Mouse (Mus musculus) adrenal gland, adult 18-20 months (tissue): ENCODE data around the gene Slc12a8. TPM values are rescaled to one million over a fixed set of nuclear protein-coding genes. Genes with fewer than 3 reads are reported as not detected.

ENCODE experiments used
- DNase-seq, 2 experiments: peaks; one replicate each; pipeline ENCODE4 v3.0.0; 2021 to 2022; ENCODE audit warnings: low spot score in 2 of 2
- total RNA-seq, 2 experiments: library from RNA; stranded (reverse); gene quantifications; 1 replicate in 1 of 2; 2 replicates in 1 of 2; pipeline ENCODE4 v1.2.3; 2021

Gene Slc12a8
- total RNA-seq, 2 experiments from 2014 or later = 0.29 to 0.43 TPM

- DNase-seq = no peak
Observed at GRCm38 (mm10) chr16:33687724-33688123, 170.6 kb downstream of the Slc12a8 start.

- no peak for DNase-seq
Observed at GRCm38 (mm10) chr16:33690975-33691747, 174.0 kb downstream of the Slc12a8 start.

GRCm38 (mm10) chr16:33693553-33693952 lies 176.4 kb downstream of the Slc12a8 start:
- no peak for DNase-seq

DNA sequence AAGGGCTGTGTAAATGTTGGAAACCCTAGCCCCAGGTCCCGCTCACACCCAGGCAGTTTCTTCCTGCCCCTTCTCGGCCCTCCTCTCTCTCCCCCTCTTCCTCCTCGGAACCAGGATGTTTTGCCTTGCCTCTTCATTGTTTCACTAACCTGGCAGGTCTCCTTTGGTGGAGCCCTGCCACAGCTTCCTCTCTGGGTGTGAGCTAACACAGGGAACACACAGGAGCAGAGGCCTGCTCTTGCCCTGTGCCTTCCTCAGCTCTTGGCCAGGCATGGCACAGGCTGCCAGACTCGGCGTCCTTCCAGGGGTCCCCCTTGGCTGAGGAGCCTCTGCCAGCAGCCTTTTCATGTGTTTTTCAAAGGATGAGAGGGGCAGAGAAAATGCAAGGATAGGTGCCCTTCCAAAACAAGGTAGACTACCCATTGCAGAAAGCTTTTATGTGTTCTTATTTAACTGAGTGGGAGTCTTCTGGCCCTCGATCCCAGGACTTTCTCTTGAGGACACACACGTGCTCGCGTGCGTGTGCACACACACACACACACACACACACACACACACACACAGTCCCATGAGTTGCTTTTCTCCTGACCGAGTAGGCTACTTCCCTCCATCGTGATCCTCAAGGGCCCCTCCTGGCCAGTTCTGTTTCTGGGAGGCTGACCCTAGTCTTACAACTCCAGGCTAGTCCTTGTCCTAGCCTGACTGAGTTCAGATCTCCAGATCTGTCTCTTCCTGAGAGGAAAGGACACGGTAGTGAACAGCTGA lies 179.9 kb downstream of the Slc12a8 start:
- no peak for DNase-seq

DNA sequence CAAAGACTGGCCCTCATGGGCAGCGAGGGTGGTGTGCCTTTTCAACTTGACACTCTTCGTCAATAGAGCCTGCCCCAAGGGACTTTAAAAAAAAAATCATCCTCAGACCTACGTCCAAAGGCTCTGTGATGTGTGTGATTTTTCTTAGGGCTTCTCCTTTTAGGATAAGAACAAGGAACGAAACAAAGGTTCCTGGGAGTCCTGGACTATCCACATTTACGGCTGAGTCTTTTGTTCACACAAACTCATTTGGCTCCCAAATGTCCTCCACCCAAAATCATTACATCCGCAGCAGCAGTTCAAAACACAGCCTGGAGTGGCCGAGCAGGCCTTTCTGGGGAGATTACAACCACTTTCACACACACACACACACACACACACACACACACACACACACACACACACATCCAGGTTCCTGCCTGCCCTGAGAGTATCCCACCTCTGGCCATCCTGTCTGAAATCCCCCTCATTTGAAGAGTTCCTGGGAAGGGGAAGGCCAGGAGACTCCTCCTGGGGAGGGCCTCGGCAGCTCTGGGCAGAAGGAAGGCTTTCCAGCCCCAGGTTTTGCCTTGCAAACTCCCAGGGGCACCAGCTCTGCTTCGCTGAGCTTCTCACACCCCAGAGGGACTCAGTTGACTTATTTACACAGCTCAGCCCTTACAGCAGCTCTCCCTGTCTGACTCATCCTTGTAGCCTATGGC lies 180.6 kb downstream of the Slc12a8 start:
- no peak for DNase-seq

- no peak for DNase-seq
Observed at GRCm38 (mm10) chr16:33698277-33698790, 181.2 kb downstream of the Slc12a8 start.

GRCm38 (mm10) chr16:33700584-33700983 lies 183.5 kb downstream of the Slc12a8 start:
- no peak for DNase-seq

DNA sequence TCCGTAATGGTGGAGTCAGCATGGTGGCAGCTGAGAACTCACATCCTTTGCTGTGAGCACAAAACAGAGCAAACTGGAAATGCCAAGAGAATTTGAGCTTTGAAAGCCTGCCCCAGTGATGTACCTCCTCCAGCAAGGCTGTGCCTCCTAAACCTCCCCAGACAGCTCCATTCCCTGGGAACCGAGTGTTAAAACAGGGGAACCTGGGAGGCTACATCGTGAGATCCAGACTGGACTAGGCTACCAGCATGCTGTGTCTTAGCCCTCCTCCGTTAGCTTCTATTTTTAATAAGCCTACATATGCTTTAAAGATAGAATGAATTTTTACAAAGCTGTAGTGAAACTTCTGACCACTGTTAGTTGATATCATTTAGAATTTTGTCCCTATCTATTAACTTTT lies 184.7 kb downstream of the Slc12a8 start:
- no peak for DNase-seq

DNA sequence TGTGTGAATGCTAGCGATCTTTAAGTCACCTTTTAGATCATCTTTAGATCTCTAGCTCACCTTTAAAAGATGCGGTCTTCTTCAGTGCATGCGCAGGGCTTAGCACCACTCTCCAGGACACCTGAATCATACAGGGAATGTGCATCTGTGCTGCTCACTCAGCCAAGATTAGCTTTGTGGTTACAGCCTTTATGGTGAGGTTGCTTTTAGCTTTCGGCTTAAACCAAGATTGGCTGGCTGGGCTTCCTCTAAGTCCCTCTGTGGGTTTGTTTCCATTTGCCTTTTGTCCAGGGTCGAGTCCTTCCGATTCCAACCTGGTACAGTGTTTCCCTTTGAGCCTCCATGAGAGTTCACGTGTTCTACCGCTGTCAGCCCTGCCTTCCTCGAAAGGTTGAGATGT lies 187.2 kb downstream of the Slc12a8 start:
- no peak for DNase-seq

GRCm38 (mm10) chr16:33705258-33705657 lies 188.1 kb downstream of the Slc12a8 start:
- DNase-seq = no peak

DNA sequence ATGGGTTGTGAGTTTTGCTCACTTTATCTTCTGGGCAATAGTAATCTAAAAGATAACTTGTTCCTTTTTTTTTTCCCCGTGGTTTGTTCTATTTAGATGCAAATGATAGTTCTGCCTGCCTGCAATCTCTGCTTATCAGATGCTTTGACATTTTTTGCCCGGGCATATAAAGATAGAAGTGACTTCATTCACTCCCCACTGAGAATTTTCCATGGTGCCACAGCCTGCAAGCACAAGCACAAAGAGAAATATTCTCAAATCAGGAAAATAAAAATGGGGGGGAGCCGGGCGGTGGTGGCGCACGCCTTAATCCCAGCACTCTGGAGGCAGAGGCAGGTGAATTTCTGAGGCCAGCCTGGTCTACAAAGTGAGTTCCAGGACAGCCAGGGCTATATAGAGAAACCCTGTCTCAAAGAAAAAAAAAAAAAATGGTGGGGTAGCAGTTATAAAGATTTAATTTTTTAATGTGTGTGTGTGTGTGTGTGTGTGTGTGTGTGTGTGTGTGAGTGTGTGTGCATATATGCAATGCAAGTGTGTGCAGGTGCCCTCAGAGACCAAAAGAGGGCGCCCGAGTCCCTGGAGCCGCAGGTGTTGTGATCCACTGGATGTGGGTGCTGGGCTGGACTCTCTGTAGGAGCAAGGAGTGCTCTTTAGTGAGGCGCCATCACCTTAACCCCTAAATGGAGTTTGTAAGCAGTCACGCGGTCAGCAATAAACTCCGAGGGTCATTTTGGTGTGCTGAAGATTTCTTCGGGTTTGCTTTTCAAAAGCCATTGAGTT lies 189.2 kb downstream of the Slc12a8 start:
- no peak for DNase-seq

GRCm38 (mm10) chr16:33708031-33708430 lies 190.9 kb downstream of the Slc12a8 start:
- DNase-seq = no peak

- no peak for DNase-seq
Observed at GRCm38 (mm10) chr16:33708585-33709397, 191.7 kb downstream of the Slc12a8 start.

Other genes with a start within 250 kb of the Slc12a8 start
- gene Zfp148, start 136.5 kb upstream of the Slc12a8 start, total RNA-seq = 10 to 100 TPM; 59.5 to 65.1 TPM
- 10 to 100 TPM; 41.2 to 56.9 TPM for gene Heg1, start 167.0 kb downstream of the Slc12a8 start, total RNA-seq